Mouse (Mus musculus) cerebellum, adult 9-10 months (tissue): ENCODE data around the gene Chit1.
A peak's percentile ranks its signal among the peaks of the same experiment; 100 is the strongest.

Experiments
- DNase-seq: peaks from one replicate; pipeline ENCODE4 v3.0.0; 2022

Gene Chit1

GRCm38 (mm10) chr1:134151655-134152412 is 40.8 kb downstream of the Chit1 start:
- peak; percentile 93 for DNase-seq

- no peak for DNase-seq
Observed at GRCm38 (mm10) chr1:134152626-134153590, 41.9 kb downstream of the Chit1 start.

GRCm38 (mm10) chr1:134154121-134154520 is 43.1 kb downstream of the Chit1 start:
- DNase-seq: no peak

- DNase-seq: no peak
Observed at GRCm38 (mm10) chr1:134154655-134155054, 43.6 kb downstream of the Chit1 start.

- DNase-seq: no peak
Observed at GRCm38 (mm10) chr1:134160404-134160803, 49.4 kb downstream of the Chit1 start.

GRCm38 (mm10) chr1:134161399-134161798 is 50.4 kb downstream of the Chit1 start:
- DNase-seq: no peak

- DNase-seq: no peak
Observed at GRCm38 (mm10) chr1:134162510-134163225, 51.6 kb downstream of the Chit1 start.

GRCm38 (mm10) chr1:134163476-134163875 is 52.4 kb downstream of the Chit1 start:
- no peak for DNase-seq

GRCm38 (mm10) chr1:134164454-134164853 is 53.4 kb downstream of the Chit1 start:
- no peak for DNase-seq

GRCm38 (mm10) chr1:134166547-134166946 is 55.5 kb downstream of the Chit1 start:
- DNase-seq: no peak

- peak; percentile 85 for DNase-seq
Observed at GRCm38 (mm10) chr1:134167416-134168305, 56.6 kb downstream of the Chit1 start.

- DNase-seq: no peak
Observed at GRCm38 (mm10) chr1:134168567-134168966, 57.5 kb downstream of the Chit1 start.

GRCm38 (mm10) chr1:134168985-134169697 is 58.1 kb downstream of the Chit1 start:
- no peak for DNase-seq

- no peak for DNase-seq
Observed at GRCm38 (mm10) chr1:134173081-134173480, 62.0 kb downstream of the Chit1 start.

- DNase-seq: no peak
Observed at GRCm38 (mm10) chr1:134177976-134178375, 66.9 kb downstream of the Chit1 start.

- peak; percentile 55 for DNase-seq
Observed at GRCm38 (mm10) chr1:134182025-134182424, 71.0 kb downstream of the Chit1 start, which contains the start of gene Chil1. Chil1 (plus strand) TSS chr1:134182176.

GRCm38 (mm10) chr1:134184089-134184488 is 73.0 kb downstream of the Chit1 start:
- no peak for DNase-seq

GRCm38 (mm10) chr1:134188217-134188616 is 77.2 kb downstream of the Chit1 start:
- no peak for DNase-seq

- peak; percentile 62 for DNase-seq
Observed at GRCm38 (mm10) chr1:134188989-134189729, 78.1 kb downstream of the Chit1 start.

GRCm38 (mm10) chr1:134191192-134191591 is 80.2 kb downstream of the Chit1 start:
- DNase-seq: no peak
